Mouse (Mus musculus): Measurements from ENCODE around the gene Csnk1d.

Gene Csnk1d

GRCm38 (mm10) chr11:120951731-120952730 lies 39.1 kb downstream of the Csnk1d start:
- DNase-seq (ENCODE audit: low spot score in 2 of 2) = no peak

GRCm38 (mm10) chr11:120951237-120951636 lies 39.9 kb downstream of the Csnk1d start:
- DNase-seq (ENCODE audit: low spot score in 2 of 2) = no peak

- DNase-seq (ENCODE audit: low spot score in 2 of 2) = peak; percentile 69 to 72
Observed at GRCm38 (mm10) chr11:120950281-120951202, 40.6 kb downstream of the Csnk1d start.

- DNase-seq (ENCODE audit: low spot score in 2 of 2) = no peak
Observed at GRCm38 (mm10) chr11:120949863-120950262, 41.3 kb downstream of the Csnk1d start.

- DNase-seq (ENCODE audit: low spot score in 2 of 2) = peak; percentile 39 to 40
Observed at GRCm38 (mm10) chr11:120948861-120949851, 42.0 kb downstream of the Csnk1d start.

GRCm38 (mm10) chr11:120948328-120948727 lies 42.8 kb downstream of the Csnk1d start, which contains the start of gene Slc16a3:
Gene Slc16a3, plus strand, starts transcription at chr11:120948480.
- DNase-seq (ENCODE audit: low spot score in 2 of 2) = peak in 1 of 2 experiments; percentile 21

- DNase-seq (ENCODE audit: low spot score in 2 of 2) = no peak
Observed at GRCm38 (mm10) chr11:120945926-120946325, 45.2 kb downstream of the Csnk1d start.

GRCm38 (mm10) chr11:120945266-120945665 lies 45.9 kb downstream of the Csnk1d start:
- no peak for DNase-seq (ENCODE audit: low spot score in 2 of 2)

GRCm38 (mm10) chr11:120940959-120941358 lies 50.2 kb downstream of the Csnk1d start:
- no peak for DNase-seq (ENCODE audit: low spot score in 2 of 2)

GRCm38 (mm10) chr11:120939712-120940341 lies 51.3 kb downstream of the Csnk1d start:
- DNase-seq (ENCODE audit: low spot score in 2 of 2) = no peak

- DNase-seq (ENCODE audit: low spot score in 2 of 2) = peak; percentile 38 to 46
Observed at GRCm38 (mm10) chr11:120938795-120939194, 52.3 kb downstream of the Csnk1d start.

GRCm38 (mm10) chr11:120937976-120938375 lies 53.2 kb downstream of the Csnk1d start:
- no peak for DNase-seq (ENCODE audit: low spot score in 2 of 2)

- DNase-seq (ENCODE audit: low spot score in 2 of 2) = peak; percentile 75 to 82
Observed at GRCm38 (mm10) chr11:120932564-120933398, 58.3 kb downstream of the Csnk1d start, which contains the start of gene Ccdc57. Gene Ccdc57, minus strand, starts transcription at chr11:120932872.

GRCm38 (mm10) chr11:120931479-120931878 lies 59.7 kb downstream of the Csnk1d start:
- DNase-seq (ENCODE audit: low spot score in 2 of 2) = no peak

GRCm38 (mm10) chr11:120928468-120928867 lies 62.7 kb downstream of the Csnk1d start:
- DNase-seq (ENCODE audit: low spot score in 2 of 2) = no peak

GRCm38 (mm10) chr11:120922528-120922927 lies 68.6 kb downstream of the Csnk1d start:
- DNase-seq (ENCODE audit: low spot score in 2 of 2) = no peak

- DNase-seq (ENCODE audit: low spot score in 2 of 2) = no peak
Observed at GRCm38 (mm10) chr11:120917756-120918155, 73.4 kb downstream of the Csnk1d start.

GRCm38 (mm10) chr11:120916477-120916876 lies 74.7 kb downstream of the Csnk1d start:
- peak; percentile 59 to 61 for DNase-seq (ENCODE audit: low spot score in 2 of 2)

- DNase-seq (ENCODE audit: low spot score in 2 of 2) = no peak
Observed at GRCm38 (mm10) chr11:120913796-120914195, 77.3 kb downstream of the Csnk1d start.

Data from natural killer cell, adult 2 months (primary cell).